Mouse (Mus musculus) small intestine, adult 2 months (tissue): Measurements from ENCODE around the gene Frem2.

Experiments used
- CTCF ChIP-seq: fragments of 200-500 bp; IDR thresholded peaks from 2 replicates; pipeline ENCODE4 v1.5.1; 2012; ENCODE audit warnings: low read depth, mild to moderate bottlenecking, control low read depth, inconsistent platforms, low read length, moderate library complexity, mixed read lengths; ENCODE audit not compliant: insufficient replicate concordance, insufficient read length; ENCODE audit errors: extremely low read depth
- POLR2A ChIP-seq: fragments of 200-500 bp; IDR thresholded peaks from 2 replicates; pipeline ENCODE4 v1.6.1; 2012; ENCODE audit warnings: low read depth, mild to moderate bottlenecking, control low read depth, inconsistent platforms, low read length, moderate library complexity

- no peak for TF ChIP-seq CTCF
- no peak for TF ChIP-seq POLR2A
Measured at GRCm38 (mm10) chr3:53599315-53599714, 57.8 kb downstream of the Frem2 start.
